Mouse (Mus musculus) heart, embryonic 16.5 days (tissue): ENCODE measurements around the gene Sfxn1. TPM values are rescaled to one million over a fixed set of nuclear protein-coding genes. Genes with fewer than 3 reads are reported as not detected.

Experiments
- polyA plus RNA-seq: library from polyadenylated mRNA; unstranded; fragments of >200 nt; fragmentation: Nextera tagmentation; extraction: Ambion mirVana; gene quantifications from 2 replicates; pipeline ENCODE4 v1.2.1, GENCODE M21; 2015

Sfxn1 gene
- polyA plus RNA-seq, 1 experiment from 2014 or later: 29.0 TPM

Other genes with a start within 250 kb of the Sfxn1 start
- gene Drd1, start 16.2 kb upstream of the Sfxn1 start, polyA plus RNA-seq: 0.11 TPM in 1 of 2 replicates, not detected in the other
- gene Hrh2, start 120.3 kb downstream of the Sfxn1 start, polyA plus RNA-seq: 0.09 and 0.12 TPM in 2 replicates